Mouse (Mus musculus) layer of hippocampus, postnatal 10 days (tissue): Measurements from ENCODE around the gene Mrpl54. TPM values are rescaled to one million over a fixed set of nuclear protein-coding genes. Genes with fewer than 3 reads are reported as not detected.
A peak's percentile ranks its signal among the peaks of the same experiment; 100 is the strongest.

ENCODE experiments used
- DNase-seq, 2 experiments: peaks; one replicate each; pipeline ENCODE4 v3.0.0; 2021; ENCODE audit warnings: low spot score in 2 of 2
- total RNA-seq, 2 experiments: library from RNA; stranded (reverse); gene quantifications; 2 replicates each; pipeline ENCODE4 v1.2.3; 2021

Gene Mrpl54
- total RNA-seq, 2 experiments from 2014 or later: 36.1 to 42.5 TPM

- DNase-seq: no peak
Observed at GRCm38 (mm10) chr10:81295185-81295584, 28.5 kb upstream of the Mrpl54 start.

DNA sequence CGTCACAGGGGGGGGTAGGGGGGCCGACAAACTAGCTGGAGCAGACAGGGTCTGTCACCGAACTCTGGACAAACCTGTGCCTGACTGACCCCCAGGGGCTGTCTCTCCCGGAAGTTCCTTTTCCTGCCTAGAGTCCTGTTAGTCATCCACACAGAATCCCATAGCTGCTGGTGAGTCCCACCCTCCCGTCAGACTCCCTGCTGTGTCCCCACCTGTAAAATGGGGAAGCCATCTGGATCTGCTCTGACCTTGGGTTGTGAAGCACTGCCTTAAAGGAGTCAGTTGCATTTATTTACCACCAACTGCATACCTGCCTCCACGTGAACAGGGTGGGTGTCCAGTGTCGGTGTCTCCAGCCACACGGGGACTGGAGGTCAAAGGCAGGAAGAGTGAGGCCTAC lies 27.7 kb upstream of the Mrpl54 start:
- no peak for DNase-seq

DNA sequence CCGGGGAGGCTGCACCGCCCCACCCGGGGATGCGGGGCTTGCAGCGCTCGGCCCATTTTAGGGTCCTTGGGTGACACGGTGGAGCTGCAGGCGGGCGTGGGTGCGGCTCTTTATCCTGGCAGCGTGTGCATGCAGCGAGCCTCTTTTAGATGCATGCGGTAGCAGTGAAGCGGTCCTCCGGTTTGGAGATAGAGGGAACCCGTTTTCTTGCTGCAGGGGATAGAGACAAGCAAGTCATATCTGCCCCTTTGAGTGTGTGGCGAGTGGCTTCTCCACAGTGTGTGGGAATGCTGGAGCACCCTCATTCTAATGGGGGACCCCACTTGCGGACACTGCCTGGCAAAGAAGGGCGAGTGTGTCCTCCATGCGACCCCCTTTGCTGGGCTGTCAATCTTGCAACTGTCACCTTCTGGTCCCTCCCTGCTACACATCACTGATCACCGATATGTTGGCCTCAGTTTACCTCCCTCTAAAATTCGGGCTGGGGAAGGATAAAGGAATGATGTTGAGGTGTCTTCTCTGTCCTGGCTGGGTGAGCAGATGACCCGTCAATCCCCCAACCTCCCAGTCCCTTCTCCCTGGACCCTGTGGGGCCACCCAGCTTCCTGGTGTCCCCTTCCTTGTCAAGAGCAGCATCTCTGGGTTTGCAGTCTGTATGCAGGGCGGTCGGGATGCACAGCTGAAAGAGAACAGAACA lies 26.7 kb upstream of the Mrpl54 start:
- DNase-seq: no peak

DNA sequence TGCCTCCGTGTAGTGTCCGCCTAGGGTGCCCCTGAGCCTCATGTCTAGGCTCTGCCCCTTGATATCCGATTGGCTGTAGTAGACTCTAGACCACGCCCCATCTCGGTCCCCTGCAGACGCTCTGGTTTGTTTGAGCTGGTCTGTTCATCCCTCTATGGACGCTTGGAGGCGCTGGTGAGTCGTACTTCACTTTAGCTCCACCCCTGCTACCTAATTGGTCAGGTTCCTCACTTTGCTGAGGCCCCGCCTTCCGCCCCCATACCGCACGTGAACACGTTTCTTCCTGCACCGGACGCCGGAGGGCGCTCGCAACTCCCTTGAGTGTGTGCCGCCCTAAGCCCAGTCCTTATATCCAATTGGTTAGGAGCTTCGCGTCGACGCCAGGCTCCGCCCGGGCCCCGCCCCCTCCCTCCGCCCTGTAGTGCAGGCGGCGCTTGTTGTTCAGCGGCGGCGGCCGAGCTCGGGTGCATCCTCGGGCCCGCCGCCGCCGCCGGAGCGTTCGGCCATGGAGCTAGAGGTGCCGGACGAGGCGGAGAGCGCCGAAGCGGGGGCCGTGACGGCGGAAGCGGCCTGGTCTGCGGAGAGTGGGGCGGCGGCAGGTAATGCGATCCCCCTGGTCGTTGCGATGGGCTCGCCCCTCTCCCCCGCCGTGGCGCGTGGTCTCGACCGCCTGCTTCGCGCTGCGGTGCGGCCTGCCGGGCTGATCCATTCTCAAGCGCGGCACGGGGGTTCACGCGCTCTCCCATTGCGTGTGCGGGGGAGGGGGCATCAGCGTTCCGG lies 26.0 kb upstream of the Mrpl54 start, which contains the start of gene Pip5k1c:
Pip5k1c (plus strand) TSS at position 410 of the 780 bp plus-strand sequence.
- DNase-seq: peak; percentile 99 to 100

GRCm38 (mm10) chr10:81291511-81292104 lies 24.9 kb upstream of the Mrpl54 start, which contains the start of gene Tjp3:
Tjp3 (minus strand) TSS chr10:81291581.
- DNase-seq: no peak

DNA sequence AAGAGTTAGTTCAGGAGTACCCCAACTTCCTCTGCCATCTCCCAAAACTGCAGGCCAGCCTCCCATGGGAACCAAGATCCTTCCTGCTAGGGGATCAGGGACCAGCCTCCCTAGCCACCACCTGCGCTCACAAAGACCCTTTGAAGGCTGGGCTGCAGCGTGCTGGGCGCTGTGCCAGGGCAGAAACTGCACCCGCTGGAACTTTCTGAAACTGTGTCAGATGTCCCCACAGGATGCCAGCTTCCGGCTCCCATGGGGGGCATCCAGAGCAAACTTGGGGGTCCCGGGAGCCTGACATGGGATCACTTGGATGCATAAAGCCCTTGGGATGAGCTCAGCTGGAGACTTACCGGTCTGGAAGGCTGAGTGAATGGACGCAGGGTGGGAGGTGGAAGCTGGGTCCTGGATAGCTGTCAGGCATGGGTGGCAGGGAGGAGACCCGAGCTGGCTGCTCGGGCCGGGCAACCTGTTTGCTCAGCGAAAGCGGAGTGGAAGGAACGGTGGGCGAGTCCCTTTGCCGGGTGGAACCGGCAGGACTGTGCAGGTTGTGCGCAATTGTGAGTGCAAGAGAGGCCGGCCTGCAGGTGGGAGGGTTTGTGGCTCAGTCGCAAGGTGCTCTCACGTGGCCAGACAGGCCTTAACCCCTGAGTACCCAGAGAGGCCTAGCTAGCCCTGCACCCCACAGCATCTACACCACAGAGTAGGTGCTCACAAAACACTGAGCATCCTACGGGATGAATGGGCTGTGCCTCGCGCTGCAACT lies 24.1 kb upstream of the Mrpl54 start:
- no peak for DNase-seq

- no peak for DNase-seq
Observed at GRCm38 (mm10) chr10:81289811-81290210, 23.1 kb upstream of the Mrpl54 start.

GRCm38 (mm10) chr10:81289278-81289677 lies 22.5 kb upstream of the Mrpl54 start:
- DNase-seq: peak; percentile 70 to 78

DNA sequence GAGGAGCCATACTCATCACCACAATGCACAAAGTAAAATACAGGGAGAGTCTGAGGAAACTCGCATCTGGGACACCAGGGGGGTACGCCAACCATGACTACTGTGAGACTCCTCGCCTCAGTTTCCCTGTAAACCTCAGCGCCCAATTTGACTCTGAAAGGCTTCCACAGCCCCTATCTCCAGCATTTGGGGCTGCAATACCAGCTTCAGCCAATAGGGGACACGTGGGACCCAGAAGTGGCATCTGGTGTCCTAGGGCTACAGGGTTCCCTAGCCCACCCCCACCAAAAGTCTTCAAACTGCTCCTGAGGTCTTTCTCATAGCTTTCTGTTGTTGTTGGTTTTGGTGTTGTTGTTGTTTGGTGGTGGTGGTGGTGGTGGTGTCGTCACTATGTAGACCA lies 21.9 kb upstream of the Mrpl54 start:
- DNase-seq: peak; percentile 57 to 61

- DNase-seq: peak; percentile 65 to 66
Observed at GRCm38 (mm10) chr10:81287513-81288157, 20.9 kb upstream of the Mrpl54 start.

- no peak for DNase-seq
Observed at GRCm38 (mm10) chr10:81286586-81286985, 19.9 kb upstream of the Mrpl54 start.

DNA sequence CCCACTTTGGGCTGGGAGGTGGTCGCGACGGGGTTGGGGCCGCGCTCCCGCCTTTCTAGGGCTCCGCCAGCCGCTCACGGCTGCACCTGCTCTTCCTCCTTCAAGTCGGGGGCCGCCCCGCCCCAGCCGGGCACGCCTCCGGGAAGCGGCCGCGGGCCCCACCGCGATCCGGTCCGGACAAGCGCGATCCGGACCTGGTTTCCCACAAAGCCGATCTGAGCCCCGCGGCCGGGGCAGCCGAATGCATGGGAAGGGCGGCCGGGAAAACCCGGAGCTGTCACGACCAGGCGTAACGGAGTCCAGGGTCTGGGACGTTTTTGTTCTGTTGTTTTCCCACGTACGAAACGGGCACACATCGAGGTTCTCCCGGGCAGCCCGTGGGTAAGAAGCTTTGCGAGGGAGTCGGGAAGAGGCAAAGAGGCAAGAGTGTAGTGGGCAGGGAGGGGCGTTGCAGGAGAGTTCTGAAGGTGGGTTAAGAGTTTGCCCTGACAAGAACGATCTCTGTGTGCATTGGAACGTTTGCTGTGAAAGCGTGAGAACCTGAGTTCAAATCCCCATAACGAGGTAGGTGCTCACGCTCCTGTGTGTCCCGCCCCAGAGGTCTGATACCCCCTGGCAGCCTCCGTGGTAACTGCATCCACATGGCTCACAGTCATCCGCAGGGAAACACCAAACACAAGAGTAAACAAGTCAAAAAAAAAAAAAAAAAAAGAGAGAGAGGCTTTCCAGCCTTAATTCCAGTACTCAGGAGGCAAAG lies 19.1 kb upstream of the Mrpl54 start:
- peak; percentile 91 for DNase-seq

GRCm38 (mm10) chr10:81284719-81285118 lies 18.0 kb upstream of the Mrpl54 start:
- DNase-seq: no peak

DNA sequence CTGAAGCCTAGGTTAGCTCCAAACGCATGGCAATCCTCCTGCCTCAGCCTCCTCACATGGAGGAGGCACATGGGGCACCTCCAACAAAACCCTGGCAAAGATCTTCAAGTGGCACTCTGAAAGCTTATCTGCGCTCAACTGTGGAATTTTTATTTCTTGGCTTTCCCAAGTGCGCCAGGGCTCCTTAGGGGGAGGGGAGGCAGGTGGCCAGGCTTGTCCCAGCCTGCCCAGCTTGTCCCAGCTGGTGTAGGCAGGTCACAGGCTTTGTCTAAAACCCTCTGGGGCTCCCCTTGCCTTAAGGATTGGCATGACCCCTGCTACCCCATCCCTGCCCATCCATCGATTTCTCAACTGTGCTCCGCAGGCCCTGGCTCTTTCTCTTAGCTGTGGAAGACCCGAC lies 17.5 kb upstream of the Mrpl54 start:
- no peak for DNase-seq

- no peak for DNase-seq
Observed at GRCm38 (mm10) chr10:81279496-81279895, 12.8 kb upstream of the Mrpl54 start.

- no peak for DNase-seq
Observed at GRCm38 (mm10) chr10:81277676-81278075, 10.9 kb upstream of the Mrpl54 start.

- no peak for DNase-seq
Observed at GRCm38 (mm10) chr10:81273842-81274241, 7.1 kb upstream of the Mrpl54 start.

GRCm38 (mm10) chr10:81272356-81272755 lies 5.6 kb upstream of the Mrpl54 start:
- no peak for DNase-seq

DNA sequence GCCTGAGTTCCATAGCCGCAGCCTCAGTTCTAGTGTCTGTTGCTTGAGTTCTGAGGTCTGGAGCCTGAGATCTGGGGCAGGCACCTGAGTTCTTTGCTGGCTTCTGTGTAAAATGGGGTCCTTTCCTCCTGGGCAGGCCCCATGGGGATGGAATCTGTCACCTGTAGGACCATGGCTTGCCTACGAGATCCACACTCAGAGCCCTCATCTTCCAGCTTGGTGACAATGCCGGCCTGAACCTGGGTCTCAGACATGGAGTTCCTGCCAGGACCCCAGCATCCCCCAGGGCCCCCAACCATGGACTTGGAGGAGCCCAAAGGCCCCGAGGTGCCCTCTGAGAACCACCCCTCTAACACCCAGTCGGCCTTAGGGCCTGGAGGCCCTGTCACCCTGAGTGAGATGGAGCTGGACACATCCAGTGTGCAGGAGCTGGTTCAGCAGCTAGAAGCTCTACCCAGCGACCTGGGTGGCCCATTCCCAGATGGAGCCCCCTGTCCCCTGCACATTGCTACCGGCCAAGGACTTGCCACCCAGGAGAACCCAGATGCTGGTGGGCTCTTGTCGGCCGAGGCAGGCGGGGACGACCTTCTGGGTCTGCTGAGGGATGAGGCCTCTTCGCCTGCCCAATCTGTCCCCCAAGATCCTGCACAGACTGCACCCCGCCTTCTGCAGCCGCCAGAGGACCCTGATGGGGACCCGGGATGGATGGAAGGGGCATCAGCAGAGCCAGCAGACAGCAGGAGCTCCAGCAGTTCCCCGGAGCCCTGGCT lies 2.1 kb upstream of the Mrpl54 start:
- no peak for DNase-seq
